Mouse (Mus musculus) cerebellum, adult (tissue): ENCODE measurements at regions not wholly inside any gene's neighbourhood (a gene's known extent, or its start where the extent isn't known, plus 50 kb on each side); places are given as distances from the start of the nearest gene placed in this dataset.
A peak's percentile ranks its signal among the peaks of the same experiment; 100 is the strongest.
"Not testable (repeated sequence)": the region's sequence is repeated elsewhere in the genome, so short reads cannot be mapped to it uniquely, and the experiment has no call there.

Experiments
- ATAC-seq: cut with Nextera tagmentation; 2 replicates; pipeline ENCODE4 v1.9.2; 2017; ENCODE audit warnings: mild to moderate bottlenecking, moderate library complexity, mixed read lengths; ENCODE audit not compliant: insufficient number of reproducible peaks, low FRiP score, low TSS enrichment

- ATAC-seq = 0 out of 2 replicates have a peak, but pooled peaks have one; percentile 31
These were observed 550.7 kb downstream of the Nxph1 start for GRCm38 (mm10) chr6:9498921-9499320.

DNA sequence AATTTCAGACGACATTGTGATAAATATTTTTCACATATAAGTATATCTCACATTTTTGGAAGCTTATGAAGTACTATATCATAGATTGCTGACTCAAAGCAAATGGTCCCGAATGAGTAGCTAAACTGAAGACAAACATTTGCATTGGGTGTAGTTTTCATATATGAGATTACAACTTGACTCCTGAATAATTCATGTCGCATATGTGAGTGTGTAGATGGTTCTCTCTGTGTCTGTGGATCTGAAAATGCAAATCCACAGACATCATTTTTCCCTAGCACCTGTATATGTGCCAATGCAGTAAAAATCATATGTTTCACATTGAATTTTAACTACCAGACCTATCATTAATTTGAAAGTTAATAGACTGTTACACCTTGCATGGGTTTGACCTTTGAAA is 586.2 kb downstream of the Nxph1 start:
- no peak for ATAC-seq

GRCm38 (mm10) chr6:9538737-9539136 is 590.5 kb downstream of the Nxph1 start:
- ATAC-seq = no peak

DNA sequence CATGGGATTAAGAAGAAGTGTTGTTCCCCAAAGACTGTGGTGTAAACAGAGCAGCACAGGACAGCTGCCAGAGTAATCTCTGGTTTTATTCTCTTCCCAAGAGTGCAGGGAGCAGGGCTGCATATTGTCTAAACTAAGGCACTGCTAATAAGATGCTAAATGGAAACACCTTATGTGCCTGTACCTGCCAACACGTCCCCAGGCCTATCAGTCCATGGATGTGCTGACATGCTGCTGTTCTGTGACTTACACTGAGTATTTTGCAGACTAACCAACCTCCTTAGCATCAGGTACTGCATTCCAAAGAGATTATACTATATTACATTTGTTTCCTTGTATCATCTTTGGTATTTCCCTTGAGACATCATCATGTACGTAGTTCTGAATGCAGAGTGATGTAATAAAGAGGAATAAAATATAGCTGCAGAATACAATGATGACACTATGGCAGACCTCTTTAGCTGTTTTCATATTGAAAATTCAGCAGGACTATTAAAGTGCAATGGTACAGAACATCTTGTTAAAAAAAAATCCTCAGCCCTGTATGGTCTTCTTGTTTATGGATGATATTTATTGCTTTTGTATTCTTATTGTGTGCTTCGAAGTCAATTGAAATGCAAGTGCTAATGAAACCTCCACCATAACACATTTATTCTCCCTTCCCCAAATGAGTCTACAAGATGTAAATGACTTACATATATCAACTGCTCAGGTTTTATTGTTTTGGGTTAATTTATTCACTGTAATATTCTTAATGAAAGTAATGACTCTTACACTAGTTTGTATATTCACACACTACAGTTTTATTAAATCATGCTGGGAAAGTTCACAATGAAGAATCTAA is 602.1 kb downstream of the Nxph1 start:
- ATAC-seq = no peak

GRCm38 (mm10) chr6:9563290-9564044 is 615.2 kb downstream of the Nxph1 start:
- ATAC-seq = no peak

DNA sequence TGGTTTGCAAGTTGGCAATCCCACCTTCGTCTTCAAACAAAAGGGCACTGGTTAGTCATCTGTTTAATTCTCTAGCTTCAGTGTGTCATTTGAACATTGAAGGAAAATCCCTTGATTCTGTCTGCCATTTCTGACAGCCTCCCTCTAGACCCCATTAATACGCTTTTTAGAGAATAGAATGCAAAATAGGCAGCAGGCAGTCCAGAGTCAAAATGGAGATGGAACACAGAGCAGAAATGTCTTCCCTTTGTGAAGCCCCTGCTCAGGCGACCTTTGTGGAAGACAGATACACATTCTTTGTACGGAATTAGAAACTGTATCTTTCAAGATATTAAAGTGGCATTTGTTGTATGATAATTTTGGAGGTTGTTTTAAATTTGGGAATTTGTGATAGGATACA is 623.6 kb downstream of the Nxph1 start:
- ATAC-seq = no peak

DNA sequence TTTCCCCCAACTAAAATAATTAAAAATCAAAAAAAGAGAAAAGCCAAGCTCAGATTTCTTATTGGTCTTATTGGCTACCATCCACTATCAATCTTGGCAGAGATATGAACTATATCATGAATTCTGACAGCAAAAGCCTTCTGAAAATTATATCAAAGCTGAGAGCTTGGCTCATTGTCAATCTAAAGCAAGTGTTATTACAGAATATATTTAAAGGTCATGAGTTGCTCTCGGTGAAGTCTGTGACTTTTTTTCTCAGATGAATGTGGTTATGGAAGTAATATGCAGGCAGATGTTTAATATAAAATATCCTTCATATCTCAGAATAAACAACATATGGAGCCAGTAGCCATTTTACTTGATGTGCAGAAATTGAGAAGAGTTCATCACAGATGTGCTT is 645.2 kb downstream of the Nxph1 start:
- ATAC-seq = no peak

DNA sequence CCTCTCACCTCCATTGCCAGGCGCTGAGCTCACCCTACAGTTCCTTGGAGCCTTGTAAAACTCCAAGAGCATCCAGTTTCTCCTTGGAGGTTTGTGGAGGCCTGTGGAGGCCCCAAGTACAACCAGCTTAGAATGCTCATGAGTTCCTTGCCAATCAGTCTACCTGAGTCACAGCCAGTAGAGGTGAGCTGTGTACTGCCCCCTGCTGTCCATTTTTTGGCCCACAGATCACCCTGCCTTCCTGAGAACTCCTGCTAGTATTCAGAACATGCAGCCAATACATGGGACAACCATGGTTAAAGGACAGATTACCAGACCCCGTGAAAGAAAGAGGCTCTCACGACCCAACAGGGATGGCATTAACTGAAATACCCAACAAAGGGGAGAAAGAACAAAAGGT is 651.2 kb downstream of the Nxph1 start:
- no peak for ATAC-seq

- ATAC-seq = no peak
These were observed 685.7 kb downstream of the Nxph1 start for GRCm38 (mm10) chr6:9633931-9634330.

GRCm38 (mm10) chr6:9643456-9643855 is 695.2 kb downstream of the Nxph1 start:
- ATAC-seq = not testable (repeated sequence)

DNA sequence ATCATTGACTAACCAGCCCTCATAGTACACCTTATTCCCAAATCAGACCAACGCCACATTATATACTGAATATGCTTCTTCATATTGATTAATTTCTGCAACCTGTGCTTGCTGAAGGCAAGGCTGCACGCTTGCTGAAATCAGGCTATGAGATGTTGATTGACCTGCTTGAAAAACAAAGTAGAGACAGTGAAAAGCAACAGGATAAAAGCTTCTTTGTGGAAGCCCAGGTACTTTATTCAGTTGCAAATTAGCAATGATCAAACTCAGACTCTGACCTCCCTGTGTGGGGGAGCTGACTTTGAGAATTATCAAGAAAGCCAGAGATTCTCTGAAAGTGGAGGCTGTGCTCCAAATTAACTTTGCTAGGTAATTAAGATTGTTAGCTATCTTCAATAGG is 695.7 kb downstream of the Nxph1 start:
- not testable (repeated sequence) for ATAC-seq

DNA sequence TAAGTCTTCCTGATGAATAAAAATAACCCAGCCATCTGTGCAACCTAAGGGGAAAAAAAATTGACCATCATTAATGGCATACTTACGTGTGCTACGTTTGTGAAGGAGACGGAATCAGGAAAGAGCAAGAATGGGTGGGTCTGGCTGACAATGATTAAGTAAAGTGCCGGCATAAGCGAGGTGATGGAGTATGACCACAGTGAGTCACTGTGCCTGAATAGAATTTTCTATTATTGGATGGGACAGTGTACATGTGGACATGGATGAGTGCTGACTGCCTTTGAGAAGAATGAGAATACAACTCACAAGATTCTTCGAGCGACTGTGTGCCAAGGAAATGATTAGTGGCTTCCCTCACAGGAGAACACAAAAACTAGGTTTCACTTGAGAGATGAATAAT is 711.4 kb downstream of the Nxph1 start:
- ATAC-seq = no peak

- ATAC-seq = no peak
These were observed 737.0 kb downstream of the Nxph1 start for GRCm38 (mm10) chr6:9685182-9685581.

- ATAC-seq = no peak; the same call in 1 of the 2 replicates
These were observed 745.5 kb downstream of the Nxph1 start for GRCm38 (mm10) chr6:9693714-9694113.

- ATAC-seq = no peak
These were observed 749.5 kb downstream of the Nxph1 start for GRCm38 (mm10) chr6:9697698-9698097.

DNA sequence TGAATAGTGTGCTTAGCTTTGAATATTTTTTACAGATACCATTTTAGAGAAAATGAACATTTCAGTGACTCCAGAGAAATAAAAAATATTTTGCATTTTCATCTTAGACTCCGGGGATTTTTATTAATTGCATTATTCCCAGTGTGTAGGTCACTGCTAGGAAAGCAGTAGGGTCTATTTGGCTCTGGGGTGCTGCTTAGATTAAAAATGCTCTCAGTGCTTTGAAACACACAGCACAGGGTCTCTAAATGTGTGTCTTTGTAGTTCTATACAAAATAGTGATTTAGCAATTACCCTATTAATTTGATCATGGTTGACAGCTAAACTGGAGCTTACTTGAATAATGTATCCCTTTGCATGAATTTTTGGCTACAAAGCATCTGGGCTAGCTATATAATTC is 750.0 kb downstream of the Nxph1 start:
- ATAC-seq = no peak
